Mouse (Mus musculus) kidney, adult 18-20 months (tissue): ENCODE data around the gene Palm2.

Source experiments
- DNase-seq: peaks from one replicate; pipeline ENCODE4 v3.0.0; 2021

The Palm2 gene

GRCm38 (mm10) chr4:57719370-57719769 lies 285.3 kb downstream of the Palm2 start:
- DNase-seq: no peak

DNA sequence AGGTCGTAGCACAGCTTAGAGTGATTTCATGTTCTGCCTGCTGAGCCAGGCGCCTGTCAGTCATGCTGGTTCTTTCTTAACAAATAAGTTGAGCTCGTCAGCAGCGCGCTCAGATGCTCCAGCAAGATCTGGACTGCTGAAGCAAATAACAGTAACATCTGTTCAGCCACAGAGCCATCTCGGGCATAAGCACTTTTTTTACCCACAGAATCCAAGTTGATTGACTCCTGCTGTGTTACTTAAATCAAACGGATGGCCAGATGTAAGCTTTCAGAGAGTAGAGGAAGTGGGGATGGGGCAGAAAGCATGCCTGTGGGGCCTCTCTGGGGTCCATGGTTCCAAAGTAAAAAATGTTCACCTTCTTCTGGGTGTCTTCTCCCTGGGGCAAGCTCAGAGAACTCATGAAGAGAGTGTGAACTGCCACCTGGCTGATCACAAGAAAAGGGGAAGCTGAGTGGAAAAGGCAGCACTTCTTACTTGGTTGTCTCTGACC lies 286.9 kb downstream of the Palm2 start:
- DNase-seq: no peak

- no peak for DNase-seq
Observed at GRCm38 (mm10) chr4:57722296-57722695, 288.2 kb downstream of the Palm2 start.

DNA sequence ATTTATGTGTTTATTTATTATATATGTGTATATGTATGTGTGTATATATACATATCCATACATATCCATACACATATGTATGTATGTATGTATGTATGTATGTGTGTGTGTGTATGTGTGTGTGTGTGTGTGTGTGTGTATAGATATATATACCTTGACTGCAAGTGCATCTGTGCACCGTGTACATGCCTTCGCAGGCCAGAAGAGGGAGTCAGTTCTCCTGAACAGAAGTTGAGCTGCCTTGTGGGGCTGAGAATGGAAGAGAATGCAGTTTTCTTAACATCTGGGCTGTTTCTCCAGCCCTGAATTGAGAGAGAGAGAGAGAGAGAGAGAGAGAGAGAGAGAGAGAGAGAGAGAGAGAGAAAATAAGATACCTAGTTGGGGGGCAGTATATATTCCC lies 289.6 kb downstream of the Palm2 start:
- no peak for DNase-seq

GRCm38 (mm10) chr4:57725569-57725968 lies 291.5 kb downstream of the Palm2 start:
- DNase-seq: no peak

DNA sequence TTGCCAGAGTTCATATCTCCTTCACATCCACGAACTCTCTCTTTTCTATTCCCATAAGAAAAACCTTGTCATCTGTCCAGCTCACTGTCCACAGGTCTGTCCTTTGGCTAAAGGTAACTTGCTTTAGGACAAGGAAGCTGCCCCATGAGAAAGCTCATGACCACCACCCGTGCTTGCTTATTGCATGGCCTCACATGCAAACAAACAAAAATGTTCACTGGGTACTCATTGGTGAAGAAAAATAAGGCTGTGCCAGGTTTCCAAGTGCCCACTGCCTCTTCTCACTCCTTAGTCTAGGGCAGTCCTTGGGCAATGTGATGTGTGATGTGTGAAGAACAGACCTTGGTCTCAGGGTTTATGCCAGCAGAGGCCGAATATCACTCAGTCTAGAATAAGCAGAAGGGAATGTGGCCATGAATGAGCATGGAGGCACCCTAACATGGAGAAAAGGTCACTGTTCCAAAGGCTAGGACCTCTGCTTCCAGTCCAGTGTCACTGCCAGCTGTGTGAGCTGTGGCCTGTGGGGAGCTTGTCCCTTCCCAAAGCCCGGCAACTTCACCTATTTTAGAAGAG lies 294.6 kb downstream of the Palm2 start:
- no peak for DNase-seq

GRCm38 (mm10) chr4:57730047-57730446 lies 296.0 kb downstream of the Palm2 start:
- DNase-seq: no peak

DNA sequence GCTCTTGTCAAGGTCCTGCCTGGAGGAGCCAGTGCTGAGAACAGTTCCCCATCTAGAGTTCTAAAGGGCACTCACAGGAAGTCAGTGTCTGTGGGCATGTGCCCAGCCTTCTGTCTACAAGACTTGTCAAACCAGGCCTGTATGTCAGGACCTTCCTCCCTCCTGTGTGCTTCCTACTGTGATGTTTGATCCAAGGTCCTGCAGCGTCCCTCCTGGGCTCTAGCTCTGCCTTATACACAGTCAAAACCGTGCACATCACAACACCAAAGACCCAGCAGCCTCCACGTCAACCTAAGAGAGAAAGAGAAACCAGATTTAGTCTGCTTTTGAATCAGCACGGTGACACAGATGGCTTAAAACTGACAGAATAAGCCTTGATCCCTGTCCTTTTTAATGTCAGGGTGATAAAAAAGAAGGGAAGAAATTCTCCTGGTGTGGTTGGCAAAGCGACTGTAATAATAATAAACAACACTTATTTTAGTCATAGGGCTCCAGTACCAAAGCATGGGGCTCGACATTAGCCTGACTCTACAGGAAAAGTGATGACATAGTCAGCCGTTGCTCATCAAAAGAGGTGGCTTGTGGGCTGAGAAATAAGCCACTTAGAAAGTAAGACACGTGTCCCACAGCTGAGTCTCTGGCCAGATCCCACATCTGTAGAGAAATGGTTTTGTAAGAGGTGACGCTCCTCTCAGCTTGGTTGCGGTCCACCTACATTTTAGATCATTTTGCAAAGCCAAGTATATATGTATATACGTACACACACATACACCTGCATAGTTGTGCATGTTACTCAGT lies 297.0 kb downstream of the Palm2 start:
- DNase-seq: no peak

GRCm38 (mm10) chr4:57732351-57732750 lies 298.3 kb downstream of the Palm2 start:
- DNase-seq: peak; percentile 41

- no peak for DNase-seq
Observed at GRCm38 (mm10) chr4:57733445-57733844, 299.4 kb downstream of the Palm2 start.

GRCm38 (mm10) chr4:57735426-57735825 lies 301.4 kb downstream of the Palm2 start:
- DNase-seq: peak; percentile 81

DNA sequence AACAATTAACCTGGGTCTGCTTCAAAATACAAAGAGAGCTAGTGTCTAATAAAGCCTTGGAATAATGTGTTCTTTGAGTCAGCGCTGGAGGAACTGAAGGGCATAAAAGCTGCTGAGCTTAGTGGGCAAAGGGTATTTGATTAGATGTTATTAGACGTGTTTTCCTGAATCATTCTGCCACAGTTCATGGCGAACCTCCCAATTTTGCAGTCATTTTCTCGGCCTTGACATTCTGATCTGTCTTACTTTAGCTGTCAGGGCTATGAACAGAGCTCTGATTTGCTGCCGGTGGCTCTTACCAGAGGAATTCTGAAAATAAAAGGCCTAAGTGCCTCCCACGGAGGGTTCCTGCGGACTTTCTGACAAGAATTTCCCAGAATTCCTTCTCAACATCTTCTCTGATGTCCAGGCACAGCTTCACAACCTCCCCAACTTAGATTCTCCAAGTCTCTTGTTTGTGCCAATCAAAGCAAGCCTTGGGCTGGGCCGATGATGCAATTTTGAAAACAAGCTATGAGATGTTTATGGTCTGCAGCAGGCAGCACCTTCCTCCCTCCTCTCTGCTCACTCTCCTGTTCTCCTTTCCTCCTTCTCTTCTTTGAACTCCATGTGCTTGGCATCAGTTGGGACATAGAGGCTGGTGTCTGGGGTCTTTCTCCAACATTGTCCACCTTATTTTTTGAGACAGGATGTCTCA lies 305.0 kb downstream of the Palm2 start:
- DNase-seq: no peak

DNA sequence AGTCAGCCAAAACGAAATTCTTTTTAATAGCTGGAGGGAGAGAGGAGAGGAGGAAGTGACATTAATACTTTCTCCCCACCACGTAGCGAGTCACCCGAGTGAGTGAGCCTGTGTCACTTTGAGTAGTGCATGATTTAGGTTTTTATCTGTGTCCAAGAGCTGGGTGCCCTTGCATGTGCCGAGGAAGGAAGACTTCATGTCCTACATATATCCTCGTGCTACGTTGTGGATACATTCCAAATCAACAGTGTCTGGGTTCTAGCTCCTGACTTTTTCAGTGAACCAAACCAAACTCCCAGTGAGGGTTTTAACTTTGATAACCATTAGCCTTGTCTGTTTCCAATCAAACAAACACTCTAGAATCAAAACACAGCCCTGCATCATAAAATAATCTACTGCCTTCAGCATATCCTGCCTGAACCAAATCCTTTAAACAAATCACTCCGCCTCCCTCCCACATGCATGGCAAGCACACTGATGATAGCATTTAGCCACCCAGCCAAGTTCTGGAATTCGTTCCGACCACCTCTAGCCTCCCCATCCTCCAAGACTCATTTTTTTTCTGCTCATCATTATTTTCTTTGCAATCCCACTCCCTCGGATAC lies 309.4 kb downstream of the Palm2 start:
- no peak for DNase-seq

DNA sequence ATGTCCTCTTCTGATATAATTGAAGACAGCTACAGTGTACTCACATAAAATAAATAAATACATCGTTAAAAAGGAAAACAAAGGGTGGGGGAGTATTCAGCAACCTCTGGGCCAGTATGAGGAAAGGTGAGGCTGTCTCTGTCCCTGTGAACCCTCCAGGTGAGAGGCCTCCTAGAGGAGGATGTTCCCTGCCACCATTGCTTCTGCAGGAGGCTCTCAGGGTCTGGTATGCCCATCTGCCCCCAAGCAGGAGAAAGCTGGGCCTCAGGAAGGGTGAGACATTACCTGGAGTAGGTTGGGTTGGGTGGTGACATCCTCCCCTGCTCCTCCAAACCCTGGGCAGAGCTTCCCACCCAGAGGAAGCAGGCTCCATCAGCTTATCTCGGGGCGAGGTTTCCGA lies 316.6 kb downstream of the Palm2 start:
- DNase-seq: no peak

DNA sequence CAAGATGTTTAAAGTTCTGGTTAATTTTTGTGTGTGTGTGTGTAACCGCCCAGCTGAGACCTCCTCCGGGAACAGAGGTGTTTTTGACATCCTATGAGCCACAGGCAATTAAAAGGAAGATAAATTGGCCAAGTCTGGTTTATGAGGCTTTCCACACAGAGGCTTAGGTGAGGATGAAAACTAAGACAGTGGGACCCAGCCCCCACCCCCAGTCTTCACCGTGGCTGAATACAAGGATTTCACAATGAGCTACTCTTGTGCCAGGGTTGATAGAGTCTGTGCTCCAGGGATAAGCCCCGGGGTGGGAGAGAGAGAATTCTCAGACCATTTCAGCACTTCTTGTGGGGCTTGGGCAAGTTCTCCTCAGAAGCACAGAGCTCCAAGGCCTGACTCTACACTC lies 317.0 kb downstream of the Palm2 start:
- no peak for DNase-seq

GRCm38 (mm10) chr4:57751566-57751965 lies 317.5 kb downstream of the Palm2 start:
- DNase-seq: no peak

GRCm38 (mm10) chr4:57755085-57755484 lies 321.0 kb downstream of the Palm2 start:
- no peak for DNase-seq

GRCm38 (mm10) chr4:57757997-57758396 lies 323.9 kb downstream of the Palm2 start:
- no peak for DNase-seq
